Mouse (Mus musculus) kidney, adult 2 months (tissue): ENCODE data around the gene Akr1c14.

ENCODE experiments used
- CTCF ChIP-seq: fragments of 200-500 bp; conservative IDR thresholded peaks from 2 replicates; pipeline ENCODE4 v1.5.1; 2011; ENCODE audit warnings: low read depth, mild to moderate bottlenecking, control low read depth, low read length, moderate library complexity, mixed read lengths; ENCODE audit not compliant: insufficient read depth, insufficient read length
- POLR2A ChIP-seq: fragments of 200-500 bp; IDR thresholded peaks from one replicate; pipeline ENCODE4 v1.6.1; 2011; ENCODE audit warnings: low read depth, low read length, control low read depth

- TF ChIP-seq CTCF (no peak), POLR2A (no peak)
Observed at GRCm38 (mm10) chr13:4101691-4102090, 52.9 kb downstream of the Akr1c14 start.
